Mouse (Mus musculus) urinary bladder, postnatal 0 days (tissue): ENCODE results near the gene Patl2. TPM values are rescaled to one million over a fixed set of nuclear protein-coding genes. Genes with fewer than 3 reads are reported as not detected.

Experiments used
- polyA plus RNA-seq: library from polyadenylated mRNA; unstranded; fragments of >200 nt; fragmentation: Nextera tagmentation; extraction: Ambion mirVana; gene quantifications from 2 replicates; pipeline ENCODE4 v1.2.1, GENCODE M21; 2015

Gene Patl2
- polyA plus RNA-seq, result not detected in 2 replicates

DNA sequence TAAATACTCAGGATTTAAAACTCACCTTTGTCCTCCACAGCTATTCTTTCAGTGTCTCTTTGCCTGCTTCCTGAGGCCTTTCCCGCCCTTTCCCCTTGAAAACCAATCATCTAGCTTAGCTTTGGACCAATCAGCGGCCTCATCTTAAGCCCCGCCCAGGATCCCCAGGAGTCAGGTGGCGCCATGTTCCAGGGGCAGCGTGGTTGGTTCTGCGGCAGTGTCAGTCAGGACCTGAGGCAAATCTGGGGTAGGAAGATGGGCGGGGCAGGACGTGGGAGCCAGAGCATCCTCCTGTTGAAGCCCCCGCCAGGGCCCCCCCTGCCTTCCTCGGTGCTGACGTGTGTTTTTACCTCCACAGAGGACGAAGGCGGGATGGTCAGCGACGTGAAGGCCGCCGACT lies at the start of gene Patl2, which contains the start of gene Terb2:
TSS of gene Patl2 (minus strand) at position 84 of the 400 bp plus-strand sequence.
TSS of gene Terb2 (plus strand) at position 167 of the 400 bp plus-strand sequence.

GRCm38 (mm10) chr2:122234611-122235288 lies 48.8 kb upstream of the Patl2 start, which contains the start of gene Sord:
Sord (plus strand) TSS chr2:122234749.

DNA sequence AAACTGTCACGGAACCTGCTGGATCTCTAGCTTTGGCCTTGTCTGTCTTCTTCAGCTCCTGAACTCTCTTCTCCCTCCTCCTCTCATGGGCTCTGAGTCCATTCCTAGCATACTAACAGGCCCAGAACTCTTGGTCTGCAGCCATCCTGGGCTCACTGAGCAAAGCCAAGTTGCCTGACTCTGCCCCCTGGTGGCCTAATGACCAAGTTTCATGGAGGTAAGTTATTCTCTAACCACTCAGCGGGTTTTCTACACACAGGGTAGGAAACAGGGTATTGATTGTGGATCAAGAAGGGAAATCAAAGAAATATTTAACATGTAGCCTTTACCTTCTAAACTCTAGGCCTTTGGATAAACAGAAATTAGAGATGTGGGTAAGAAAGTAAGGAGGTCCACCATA lies 25.3 kb downstream of the Patl2 start, which contains the start of gene Trim69:
TSS of gene Trim69 (plus strand) at position 21 of the 400 bp plus-strand sequence.

DNA sequence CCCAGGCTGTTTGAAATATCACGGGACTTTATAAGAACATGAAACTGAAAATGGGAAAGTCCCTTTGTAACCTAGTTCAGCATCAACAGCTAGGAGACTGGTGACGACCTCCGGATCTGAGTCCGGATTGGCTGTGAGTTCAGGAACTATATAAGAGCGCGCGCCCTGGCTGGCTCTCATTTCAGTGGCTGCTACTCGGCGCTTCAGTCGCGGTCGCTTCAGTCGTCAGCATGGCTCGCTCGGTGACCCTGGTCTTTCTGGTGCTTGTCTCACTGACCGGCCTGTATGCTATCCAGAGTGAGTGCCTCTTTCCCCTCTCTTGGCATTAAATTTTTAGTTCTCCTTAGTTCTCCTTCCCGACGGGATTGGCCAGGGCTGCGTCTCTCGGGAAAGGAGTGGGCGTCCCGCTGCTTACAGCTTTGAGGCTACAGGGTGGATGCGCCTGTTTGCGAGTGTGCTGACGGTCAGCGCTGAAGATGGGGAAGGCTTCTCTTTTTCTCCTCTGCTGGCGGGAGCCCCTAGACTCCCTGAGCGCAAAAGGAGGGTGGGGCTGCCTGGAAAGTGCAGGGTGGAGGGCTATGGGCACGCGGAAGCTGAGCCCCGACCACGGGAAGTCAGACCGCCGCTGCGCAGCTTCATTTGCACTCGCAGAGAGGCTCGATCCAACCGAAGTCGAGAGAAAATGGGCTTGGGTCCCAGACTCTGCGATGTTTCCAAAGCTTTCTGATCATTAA lies 38.3 kb downstream of the Patl2 start, which contains the start of gene B2m:
TSS of gene B2m (plus strand) at position 179 of the 734 bp plus-strand sequence.

GRCm38 (mm10) chr2:122117961-122118958 lies 67.7 kb downstream of the Patl2 start, which contains the start of gene Spg11:
Spg11 (minus strand) TSS chr2:122118386.

Other genes with a start within 250 kb of the Patl2 start
- gene Ctdspl2, start 230.2 kb downstream of the Patl2 start, polyA plus RNA-seq, result 19.7 and 26.0 TPM in 2 replicates
- gene Mageb3, start 230.1 kb downstream of the Patl2 start, polyA plus RNA-seq, result 0.08 TPM in 1 of 2 replicates, not detected in the other
- 7.7 and 8.7 TPM in 2 replicates for gene Eif3j1, start 157.6 kb downstream of the Patl2 start, polyA plus RNA-seq
- 4.4 and 4.7 TPM in 2 replicates for gene Spg11, start 67.8 kb downstream of the Patl2 start, polyA plus RNA-seq
- gene B2m, start 38.5 kb downstream of the Patl2 start, polyA plus RNA-seq, result 554 and 584 TPM in 2 replicates
- 0.07 TPM in 1 of 2 replicates, not detected in the other for gene Trim69, start 25.5 kb downstream of the Patl2 start, polyA plus RNA-seq
- not detected in 2 replicates for gene Terb2, start 83 bp upstream of the Patl2 start, polyA plus RNA-seq
- gene Sord, start 48.6 kb upstream of the Patl2 start, polyA plus RNA-seq, result 18.4 and 18.6 TPM in 2 replicates
- gene Duox2, start 112.3 kb upstream of the Patl2 start, polyA plus RNA-seq, result 0.02 and 0.06 TPM in 2 replicates
- not detected in 2 replicates for gene Duoxa2, start 112.7 kb upstream of the Patl2 start, polyA plus RNA-seq
- gene Duoxa1, start 127.5 kb upstream of the Patl2 start, polyA plus RNA-seq, result 5.4 and 7.0 TPM in 2 replicates
- 1.1 TPM in 2 replicates for gene Duox1, start 129.5 kb upstream of the Patl2 start, polyA plus RNA-seq
- 0.57 and 1.3 TPM in 2 replicates for gene Shf, start 183.0 kb upstream of the Patl2 start, polyA plus RNA-seq
- gene Slc28a2, start 240.3 kb upstream of the Patl2 start, polyA plus RNA-seq, result 0.95 and 1.5 TPM in 2 replicates